Mouse (Mus musculus) CH12.LX (cell line): ENCODE data around the gene Macf1.

Experiments used
- CTCF ChIP-seq, 2 experiments: IDR thresholded peaks in 1 of 2; conservative IDR thresholded peaks in 1 of 2; 2 replicates each; pipeline ENCODE4 v1.5.1; 2011 to 2012; ENCODE audit warnings: low read depth in 2 of 2, low read length in 2 of 2, improper control_type of control experiment in 1 of 2, inconsistent platforms in 1 of 2, mild to moderate bottlenecking in 1 of 2, moderate library complexity in 1 of 2
- E2F4 ChIP-seq: IDR thresholded peaks from 2 replicates; pipeline ENCODE4 v1.6.1; 2011; ENCODE audit warnings: low read depth, low read length, improper control_type of control experiment; ENCODE audit not compliant: insufficient replicate concordance
- ETS1 ChIP-seq: conservative IDR thresholded peaks from 2 replicates; pipeline ENCODE4 v1.6.1; 2012; ENCODE audit warnings: low read depth, mild to moderate bottlenecking, inconsistent platforms, low read length, improper control_type of control experiment, moderate library complexity
- TCF12 ChIP-seq: IDR thresholded peaks from 2 replicates; pipeline ENCODE4 v1.6.1; 2014; ENCODE audit warnings: low read depth, mild to moderate bottlenecking, inconsistent platforms, low read length, improper control_type of control experiment

GRCm38 (mm10) chr4:123451991-123452390 is 232.2 kb downstream of the Macf1 start:
- TF ChIP-seq CTCF (conservative IDR thresholded peaks at IDR 0.05 in 1 of 2, IDR thresholded peaks at IDR 0.05 in 1 of 2; ENCODE audit: low read depth in 2 of 2, low read length in 2 of 2), result no peak
- TF ChIP-seq E2F4, result no peak
- TF ChIP-seq TCF12, result no peak
- TF ChIP-seq ETS1, result no peak
